Comparison of ENCODE assay signal across 9 mouse cellular contexts in genomic region chr15:12084859-12085258, GRCm38 (mm10). TPM values are rescaled to one million over a fixed set of nuclear protein-coding genes. Genes with fewer than 3 reads are reported as not detected.
DNase-seq lines count a peak whose midpoint lies in the region; ATAC-seq and TF ChIP-seq lines count a peak whose summit lies in the region.
"Had no signal": no experiment of that assay in that cellular context is flagged by ENCODE, and none has a peak within 500 bp of the region (broad histone marks: within the 10 kb centered on the region; RNA-seq: fewer than 3 reads in every experiment).

No protein-coding gene starts in this region.

- no peaks in the 10 kb centered on the region for H3K36me3 ChIP-seq in kidney, embryonic 14.5 days (ENCODE audit: control insufficient read depth, insufficient read depth, low read length)
- H3K36me3 ChIP-seq: liver, embryonic 15.5 days had no signal

- H3K4me2 ChIP-seq in kidney, embryonic 14.5 days (replicated peaks; ENCODE audit: low read depth, low read length) = no peak overlapping the region
- H3K4me2 ChIP-seq: liver, embryonic 15.5 days had no signal

- no peak for DNase-seq in cerebellum, adult 11-12 months
- DNase-seq in CD4-positive, CD25-positive, alpha-beta regulatory T cell, adult 2 months (ENCODE audit: low read depth, low spot score) = peak; percentile 77
- peak; percentile 40 for DNase-seq in brain, embryonic 14.5 days (ENCODE audit: low read depth)
- DNase-seq in forelimb bud, embryonic 11.5 days (ENCODE audit: low read depth, low spot score) = peak; percentile 46
- peak; percentile 22 to 78 for DNase-seq in spleen, postnatal 4 days (ENCODE audit: low spot score in 2 of 2)

- H3K9ac ChIP-seq in kidney, embryonic 14.5 days (ENCODE audit: low read depth, low read length) = no peak overlapping the region
- H3K9ac ChIP-seq: liver, embryonic 15.5 days had no signal

- H3K9me3 ChIP-seq in kidney, embryonic 14.5 days (ENCODE audit: control insufficient read depth, low read length) = no peaks in the 10 kb centered on the region
- H3K9me3 ChIP-seq: liver, embryonic 15.5 days had no signal

- peak overlapping the region; percentile 20; the same call in 1 of the 2 replicates for H3K27ac ChIP-seq in kidney, embryonic 14.5 days (ENCODE audit: low read depth, low read length)
- H3K27ac ChIP-seq: liver, embryonic 15.5 days had no signal

- no peak overlapping the region for H3K4me3 ChIP-seq in kidney, embryonic 14.5 days (ENCODE audit: low read length)
- H3K4me3 ChIP-seq: liver, embryonic 15.5 days had no signal

- peak; percentile 53; the same call in 1 of the 2 replicates for ATAC-seq in cerebellum, adult (ENCODE audit: insufficient number of reproducible peaks, low FRiP score, low TSS enrichment)
- ATAC-seq in kidney, embryonic 14.5 days (ENCODE audit: low FRiP score, low TSS enrichment) = no peak
- ATAC-seq in megakaryocyte progenitor cell, adult 5-6 weeks (replicated peaks; ENCODE audit: poor library complexity) = peak; percentile 83

- TF ChIP-seq CTCF in brain, embryonic 14.5 days (IDR thresholded peaks at IDR 0.05; ENCODE audit: borderline replicate concordance, extremely low read depth, insufficient read depth, insufficient read length) = peak; percentile 62; the same call in 1 of the 2 replicates

- TF ChIP-seq POLR2A in brain, embryonic 14.5 days (IDR thresholded peaks at IDR 0.05; ENCODE audit: borderline replicate concordance, extremely low read depth, insufficient read depth, insufficient read length, poor library complexity, severe bottlenecking) = no peak

- H3K27me3 ChIP-seq in kidney, embryonic 14.5 days (ENCODE audit: control insufficient read depth, insufficient read depth, low read length) = no peaks in the 10 kb centered on the region
- H3K27me3 ChIP-seq: liver, embryonic 15.5 days had no signal

- H3K4me1 ChIP-seq in kidney, embryonic 14.5 days (ENCODE audit: control insufficient read depth, insufficient read depth, low read length) = no peaks in the 10 kb centered on the region
- H3K4me1 ChIP-seq: liver, embryonic 15.5 days had no signal

- 75% methylated on average over 4 of the region's 4 CpGs for WGBS in kidney, embryonic 14.5 days

RNA-seq across cellular contexts. Expression of gene Zfr, which starts 32.8 kb away (rescaled TPM):
- 96.5 and 125 TPM in 2 replicates for polyA plus RNA-seq in brain, embryonic 14.5 days (2012; rRNA removed)
- polyA plus RNA-seq in kidney, embryonic 14.5 days (2014; fragmentation: Nextera tagmentation; extraction: Ambion mirVana) = 83.8 and 154 TPM in 2 replicates
- total RNA-seq in megakaryocyte progenitor cell, adult 5-6 weeks (2015) = 141 and 147 TPM in 2 replicates
- 49.0 and 63.7 TPM in 2 replicates for total RNA-seq in megakaryocyte progenitor cell, adult 5-6 weeks (2017)
